Mouse (Mus musculus): Measurements from ENCODE around the gene Atrnl1. TPM values are rescaled to one million over a fixed set of nuclear protein-coding genes. Genes with fewer than 3 reads are reported as not detected.

The Atrnl1 gene
- polyA plus RNA-seq, 1 experiment, result 12.3 TPM

DNA sequence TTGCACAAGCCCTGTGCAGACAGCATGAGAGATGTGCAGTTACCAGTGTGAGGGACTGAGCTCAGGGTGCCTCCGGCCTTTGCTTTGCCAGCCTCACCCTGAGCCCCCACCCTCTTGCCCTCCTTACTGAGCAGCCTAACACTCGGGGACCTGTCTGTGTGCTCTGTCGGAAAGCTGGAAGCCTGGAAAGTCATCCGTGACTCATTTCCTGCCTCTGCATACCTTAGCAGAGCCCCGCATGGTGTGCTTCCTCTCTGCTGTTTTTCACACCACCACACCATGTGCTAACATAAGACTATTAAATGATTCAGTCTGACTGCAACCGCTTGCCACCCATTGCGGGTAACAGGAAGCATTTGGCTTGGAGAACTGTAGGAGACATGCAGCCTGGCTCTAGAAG is 493.7 kb downstream of the Atrnl1 start:
- H3K36me3 ChIP-seq (ENCODE audit: control insufficient read depth, insufficient read depth, low read length, poor library complexity, severe bottlenecking), result no peaks in the 10 kb centered on the region
- no peak overlapping the region for H3K4me3 ChIP-seq (ENCODE audit: low read depth, low read length)
- no peak overlapping the region for H3K27ac ChIP-seq (ENCODE audit: insufficient read depth, low read length)
- no peaks in the 10 kb centered on the region for H3K9me3 ChIP-seq (replicated peaks; ENCODE audit: control insufficient read depth, insufficient read depth, low read length, poor library complexity, severe bottlenecking)
- no peak overlapping the region for H3K9ac ChIP-seq (ENCODE audit: low read depth, poor library complexity, severe bottlenecking)
- TF ChIP-seq CTCF (IDR thresholded peaks at IDR 0.05; ENCODE audit: low read depth, low read length) (no peak), POLR2A (IDR thresholded peaks at IDR 0.05; ENCODE audit: insufficient read depth, low read length) (no peak), EP300 (IDR thresholded peaks at IDR 0.05; ENCODE audit: insufficient read depth, low read depth, low read length) (no peak)
- no peaks in the 10 kb centered on the region for H3K4me1 ChIP-seq (ENCODE audit: control insufficient read depth, insufficient read depth, low read length)
- H3K27me3 ChIP-seq (ENCODE audit: control insufficient read depth, insufficient read depth, low read length, poor library complexity, severe bottlenecking), result no peaks in the 10 kb centered on the region

DNA sequence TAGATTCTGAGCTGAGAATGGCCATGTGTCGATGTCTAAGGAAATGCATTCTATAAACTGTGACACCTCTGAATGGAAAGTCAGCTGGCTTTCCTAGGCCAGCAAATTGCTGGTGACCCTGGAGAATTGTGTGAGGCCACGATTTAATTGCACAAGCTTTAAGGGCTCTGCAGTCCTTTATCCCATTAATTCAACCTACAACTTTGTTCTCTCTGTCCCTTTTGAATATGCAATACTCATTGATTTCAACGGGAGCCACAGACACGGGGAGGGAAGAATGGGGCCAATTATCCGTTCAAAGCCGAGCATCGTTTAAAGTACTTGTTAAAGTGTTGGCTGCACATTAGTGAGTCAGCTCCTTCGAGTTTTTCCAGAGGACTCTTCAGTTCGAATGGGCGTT is 496.8 kb downstream of the Atrnl1 start:
- no peaks in the 10 kb centered on the region for H3K9me3 ChIP-seq (replicated peaks; ENCODE audit: control insufficient read depth, insufficient read depth, low read length, poor library complexity, severe bottlenecking)
- H3K9ac ChIP-seq (ENCODE audit: low read depth, poor library complexity, severe bottlenecking), result no peak overlapping the region
- no peaks in the 10 kb centered on the region for H3K27me3 ChIP-seq (ENCODE audit: control insufficient read depth, insufficient read depth, low read length, poor library complexity, severe bottlenecking)
- no peak overlapping the region for H3K27ac ChIP-seq (ENCODE audit: insufficient read depth, low read length)
- TF ChIP-seq CTCF (IDR thresholded peaks at IDR 0.05; ENCODE audit: low read depth, low read length), result no peak
- no peak for TF ChIP-seq EP300 (IDR thresholded peaks at IDR 0.05; ENCODE audit: insufficient read depth, low read depth, low read length)
- TF ChIP-seq POLR2A (IDR thresholded peaks at IDR 0.05; ENCODE audit: insufficient read depth, low read length), result no peak
- no peaks in the 10 kb centered on the region for H3K36me3 ChIP-seq (ENCODE audit: control insufficient read depth, insufficient read depth, low read length, poor library complexity, severe bottlenecking)
- no peaks in the 10 kb centered on the region for H3K4me1 ChIP-seq (ENCODE audit: control insufficient read depth, insufficient read depth, low read length)
- H3K4me3 ChIP-seq (ENCODE audit: low read depth, low read length), result no peak overlapping the region

DNA sequence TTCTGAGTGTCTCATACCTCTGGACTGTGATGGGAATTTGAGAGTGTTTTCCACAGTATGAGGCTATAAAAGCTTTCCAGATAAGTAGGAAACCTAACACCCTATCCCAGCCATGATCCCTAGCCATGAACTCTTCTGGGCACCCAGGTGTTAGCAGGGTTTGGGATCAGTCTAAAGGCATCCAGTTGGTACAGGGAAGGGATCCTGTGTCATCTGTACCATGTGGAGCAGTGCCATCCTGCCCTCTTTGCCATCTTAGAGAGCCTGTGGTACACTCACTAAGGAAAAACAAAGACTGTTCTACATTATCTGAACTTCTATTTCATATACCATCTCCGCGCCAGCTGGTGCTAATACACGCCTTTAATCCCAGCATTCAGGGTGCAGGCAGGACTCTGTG is 499.7 kb downstream of the Atrnl1 start:
- Histone ChIP-seq H3K4me1 (ENCODE audit: control insufficient read depth, insufficient read depth, low read length) (no peaks in the 10 kb centered on the region), H3K27me3 (ENCODE audit: control insufficient read depth, insufficient read depth, low read length, poor library complexity, severe bottlenecking) (no peaks in the 10 kb centered on the region), H3K9ac (ENCODE audit: low read depth, poor library complexity, severe bottlenecking) (no peak overlapping the region), H3K4me3 (ENCODE audit: low read depth, low read length) (no peak overlapping the region), H3K9me3 (replicated peaks; ENCODE audit: control insufficient read depth, insufficient read depth, low read length, poor library complexity, severe bottlenecking) (no peaks in the 10 kb centered on the region), H3K27ac (ENCODE audit: insufficient read depth, low read length) (no peak overlapping the region), H3K36me3 (ENCODE audit: control insufficient read depth, insufficient read depth, low read length, poor library complexity, severe bottlenecking) (no peaks in the 10 kb centered on the region)
- TF ChIP-seq POLR2A (IDR thresholded peaks at IDR 0.05; ENCODE audit: insufficient read depth, low read length), result no peak
- no peak for TF ChIP-seq CTCF (IDR thresholded peaks at IDR 0.05; ENCODE audit: low read depth, low read length)
- no peak for TF ChIP-seq EP300 (IDR thresholded peaks at IDR 0.05; ENCODE audit: insufficient read depth, low read depth, low read length)

DNA sequence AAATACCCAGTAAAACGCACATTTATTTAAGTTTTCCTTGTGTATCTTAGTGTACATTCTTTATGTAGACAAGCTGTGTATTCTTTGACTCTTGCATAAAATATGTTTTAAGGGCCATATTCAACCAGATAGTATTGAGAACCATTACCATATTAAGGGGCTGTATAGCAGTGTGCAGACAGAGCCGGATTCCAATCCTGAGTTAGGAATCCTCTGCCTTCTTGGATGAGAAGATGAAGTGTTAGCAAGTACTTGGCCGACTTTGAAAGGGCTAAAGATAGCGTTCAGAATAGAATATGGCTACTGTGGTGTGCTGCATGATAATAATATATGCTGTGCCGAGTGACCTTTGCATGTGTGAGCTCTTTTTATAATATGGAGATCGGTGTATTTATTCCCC is 500.5 kb downstream of the Atrnl1 start:
- H3K4me3 ChIP-seq (ENCODE audit: low read depth, low read length), result no peak overlapping the region
- no peak overlapping the region for H3K9ac ChIP-seq (ENCODE audit: low read depth, poor library complexity, severe bottlenecking)
- no peaks in the 10 kb centered on the region for H3K36me3 ChIP-seq (ENCODE audit: control insufficient read depth, insufficient read depth, low read length, poor library complexity, severe bottlenecking)
- no peaks in the 10 kb centered on the region for H3K9me3 ChIP-seq (replicated peaks; ENCODE audit: control insufficient read depth, insufficient read depth, low read length, poor library complexity, severe bottlenecking)
- no peaks in the 10 kb centered on the region for H3K27me3 ChIP-seq (ENCODE audit: control insufficient read depth, insufficient read depth, low read length, poor library complexity, severe bottlenecking)
- TF ChIP-seq EP300 (IDR thresholded peaks at IDR 0.05; ENCODE audit: insufficient read depth, low read depth, low read length) (no peak), CTCF (IDR thresholded peaks at IDR 0.05; ENCODE audit: low read depth, low read length) (no peak), POLR2A (IDR thresholded peaks at IDR 0.05; ENCODE audit: insufficient read depth, low read length) (no peak)
- no peaks in the 10 kb centered on the region for H3K4me1 ChIP-seq (ENCODE audit: control insufficient read depth, insufficient read depth, low read length)
- no peak overlapping the region for H3K27ac ChIP-seq (ENCODE audit: insufficient read depth, low read length)

DNA sequence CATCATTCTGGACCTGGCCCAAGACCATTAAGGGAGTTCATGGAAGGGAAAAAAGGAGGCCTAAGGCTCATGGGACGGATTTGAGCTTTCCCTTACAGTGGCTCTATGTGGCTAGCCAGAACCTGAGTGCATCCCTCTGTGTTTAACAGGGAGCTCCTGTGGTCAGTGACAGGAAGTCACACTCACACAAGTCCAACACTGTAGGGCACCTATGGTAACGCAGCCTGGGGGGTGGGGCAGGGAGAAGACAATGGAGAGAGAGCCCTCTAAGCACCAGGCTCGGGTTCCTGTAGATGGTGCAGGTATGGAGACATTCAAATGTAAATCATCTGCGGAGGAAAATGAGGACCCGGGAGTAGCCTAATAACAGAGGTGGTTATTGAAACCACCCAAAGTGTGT is 501.3 kb downstream of the Atrnl1 start:
- Histone ChIP-seq H3K9me3 (replicated peaks; ENCODE audit: control insufficient read depth, insufficient read depth, low read length, poor library complexity, severe bottlenecking) (no peaks in the 10 kb centered on the region), H3K4me3 (ENCODE audit: low read depth, low read length) (no peak overlapping the region), H3K4me1 (ENCODE audit: control insufficient read depth, insufficient read depth, low read length) (no peaks in the 10 kb centered on the region), H3K27me3 (ENCODE audit: control insufficient read depth, insufficient read depth, low read length, poor library complexity, severe bottlenecking) (no peaks in the 10 kb centered on the region), H3K27ac (ENCODE audit: insufficient read depth, low read length) (no peak overlapping the region), H3K9ac (ENCODE audit: low read depth, poor library complexity, severe bottlenecking) (no peak overlapping the region), H3K36me3 (ENCODE audit: control insufficient read depth, insufficient read depth, low read length, poor library complexity, severe bottlenecking) (no peaks in the 10 kb centered on the region)
- no peak for TF ChIP-seq CTCF (IDR thresholded peaks at IDR 0.05; ENCODE audit: low read depth, low read length)
- no peak for TF ChIP-seq POLR2A (IDR thresholded peaks at IDR 0.05; ENCODE audit: insufficient read depth, low read length)
- no peak for TF ChIP-seq EP300 (IDR thresholded peaks at IDR 0.05; ENCODE audit: insufficient read depth, low read depth, low read length)

DNA sequence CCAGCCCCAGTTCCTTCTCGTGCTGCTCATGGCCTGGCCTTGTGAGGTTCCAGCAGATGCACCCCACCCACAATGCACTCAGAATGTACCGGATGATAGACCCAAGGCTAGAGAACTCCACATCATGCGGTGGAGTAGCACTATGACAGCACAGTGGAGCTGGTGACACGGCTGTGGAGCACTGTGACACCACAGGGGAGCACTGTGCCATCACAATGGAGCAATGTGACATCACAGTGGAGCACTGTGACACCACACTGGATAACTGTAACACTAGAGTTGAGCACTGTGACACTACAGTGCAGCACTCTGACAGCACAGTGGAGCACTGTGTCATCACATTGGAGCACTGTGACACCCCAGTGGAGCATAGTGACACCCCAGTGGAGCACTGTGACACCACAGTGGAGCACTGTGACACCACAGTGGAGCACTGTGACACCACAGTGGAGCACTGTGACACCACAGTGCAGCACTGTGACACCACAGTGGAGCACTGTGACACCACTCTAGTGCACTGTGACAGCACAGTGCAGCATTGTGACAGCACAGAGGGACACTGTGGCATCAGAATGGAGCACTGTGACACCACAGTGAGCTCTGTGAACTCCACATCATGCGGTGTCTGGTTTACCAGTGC is 502.4 kb downstream of the Atrnl1 start:
- no peaks in the 10 kb centered on the region for H3K9me3 ChIP-seq (replicated peaks; ENCODE audit: control insufficient read depth, insufficient read depth, low read length, poor library complexity, severe bottlenecking)
- H3K9ac ChIP-seq (ENCODE audit: low read depth, poor library complexity, severe bottlenecking), result no peak overlapping the region
- H3K27me3 ChIP-seq (ENCODE audit: control insufficient read depth, insufficient read depth, low read length, poor library complexity, severe bottlenecking), result no peaks in the 10 kb centered on the region
- H3K36me3 ChIP-seq (ENCODE audit: control insufficient read depth, insufficient read depth, low read length, poor library complexity, severe bottlenecking), result no peaks in the 10 kb centered on the region
- TF ChIP-seq CTCF (IDR thresholded peaks at IDR 0.05; ENCODE audit: low read depth, low read length) (no peak), EP300 (IDR thresholded peaks at IDR 0.05; ENCODE audit: insufficient read depth, low read depth, low read length) (no peak), POLR2A (IDR thresholded peaks at IDR 0.05; ENCODE audit: insufficient read depth, low read length) (no peak)
- no peak overlapping the region for H3K4me3 ChIP-seq (ENCODE audit: low read depth, low read length)
- no peaks in the 10 kb centered on the region for H3K4me1 ChIP-seq (ENCODE audit: control insufficient read depth, insufficient read depth, low read length)
- H3K27ac ChIP-seq (ENCODE audit: insufficient read depth, low read length), result no peak overlapping the region
